Mouse (Mus musculus): Measurements from ENCODE around the gene Flt3. TPM values are rescaled to one million over a fixed set of nuclear protein-coding genes. Genes with fewer than 3 reads are reported as not detected.

Gene Flt3
- polyA plus RNA-seq, 2 experiments: 0.21 to 0.28 TPM

DNA sequence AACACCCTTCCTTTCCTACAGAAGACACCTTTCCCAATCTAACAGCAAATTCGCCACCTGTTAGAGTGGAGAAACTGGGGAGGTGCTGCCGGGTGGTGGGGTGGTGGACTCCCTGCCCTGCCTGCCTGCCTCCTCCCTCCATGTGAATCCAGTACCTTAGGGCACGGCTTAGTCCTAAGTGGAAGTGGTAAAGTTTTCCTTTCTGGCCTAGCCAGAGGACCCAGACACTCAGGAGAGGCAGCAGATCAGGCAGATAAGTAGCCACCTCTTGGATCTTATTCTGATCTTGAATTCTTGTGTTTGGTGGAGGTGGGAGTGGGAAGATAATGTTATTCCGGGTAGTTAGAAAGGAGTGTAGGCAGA, 100.3 kb downstream of the Flt3 start:
- no peak overlapping the region for H3K9ac ChIP-seq (ENCODE audit: low read depth, low read length, severe bottlenecking)
- TF ChIP-seq POLR2A (IDR thresholded peaks at IDR 0.05; ENCODE audit: borderline replicate concordance, extremely low read depth, insufficient read depth, insufficient read length): no peak
- ATAC-seq (ENCODE audit: low FRiP score, low read depth): no peak
- no peak overlapping the region for H3K4me2 ChIP-seq (replicated peaks; ENCODE audit: low read depth, low read length, severe bottlenecking)
- H3K27ac ChIP-seq (replicated peaks; ENCODE audit: low read depth, low read length): no peak overlapping the region
- WGBS: 4% methylated on average over 4 of the region's 4 CpGs
- no peaks in the 10 kb centered on the region for H3K36me3 ChIP-seq (ENCODE audit: control insufficient read depth, insufficient read depth, low read length)
- no peaks in the 10 kb centered on the region for H3K9me3 ChIP-seq (ENCODE audit: control insufficient read depth, low read length)
- H3K4me1 ChIP-seq (ENCODE audit: control insufficient read depth, insufficient read depth, low read length): 0 out of 2 replicates have a peak, but pooled peaks cover 8% of the 10 kb centered on the region
- H3K27me3 ChIP-seq (ENCODE audit: control insufficient read depth, insufficient read depth, low read length): peaks cover 90% of the 10 kb centered on the region
- no peak for DNase-seq (ENCODE audit: low spot score)
- H3K4me3 ChIP-seq (replicated peaks; ENCODE audit: low read length): peak overlapping the region; percentile 24

DNA sequence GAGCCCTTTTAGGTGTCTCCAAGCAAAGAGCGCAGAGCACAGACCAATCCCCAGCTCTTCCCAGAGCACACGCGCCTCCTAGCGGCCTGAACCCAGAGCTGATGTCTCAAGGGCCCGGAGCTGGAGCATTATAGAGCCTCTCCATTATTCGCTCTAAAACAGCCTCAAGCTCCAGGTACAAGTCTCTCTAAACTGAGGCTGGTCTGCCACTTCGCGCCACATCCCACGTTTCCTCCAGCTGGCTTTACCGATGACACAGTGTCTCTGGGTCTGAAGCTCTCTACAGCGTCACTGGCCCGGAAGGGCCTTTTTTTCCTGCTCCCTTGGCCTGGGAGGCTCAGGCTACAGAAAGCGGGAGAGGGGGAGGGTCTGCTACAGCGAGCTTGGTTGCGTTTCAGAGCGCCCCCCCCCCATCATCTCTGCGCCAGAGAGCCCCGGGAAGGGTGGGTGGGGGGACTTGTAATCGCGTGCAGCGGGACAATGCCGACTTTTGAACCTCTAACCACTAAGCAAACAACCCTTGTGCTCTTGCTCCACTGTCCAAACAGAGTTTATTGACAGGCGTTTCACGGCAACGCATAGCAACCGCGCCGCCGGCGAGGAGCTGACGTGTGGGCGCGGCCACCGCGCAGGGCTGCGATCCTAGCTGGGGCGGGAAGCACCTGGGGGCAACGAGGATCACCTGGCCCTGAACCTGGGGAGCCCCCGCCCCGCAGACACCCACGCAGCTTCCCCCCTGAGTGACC, 100.9 kb downstream of the Flt3 start:
- Histone ChIP-seq H3K4me3 (replicated peaks; ENCODE audit: low read length) (peak overlapping the region; percentile 24), H3K36me3 (ENCODE audit: control insufficient read depth, insufficient read depth, low read length) (no peaks in the 10 kb centered on the region), H3K9ac (ENCODE audit: low read depth, low read length, severe bottlenecking) (no peak overlapping the region), H3K9me3 (ENCODE audit: control insufficient read depth, low read length) (no peaks in the 10 kb centered on the region), H3K4me1 (ENCODE audit: control insufficient read depth, insufficient read depth, low read length) (0 out of 2 replicates have a peak, but pooled peaks cover 8% of the 10 kb centered on the region), H3K4me2 (replicated peaks; ENCODE audit: low read depth, low read length, severe bottlenecking) (peak overlapping the region; percentile 34), H3K27me3 (ENCODE audit: control insufficient read depth, insufficient read depth, low read length) (peaks cover 90% of the 10 kb centered on the region), H3K27ac (replicated peaks; ENCODE audit: low read depth, low read length) (no peak overlapping the region)
- TF ChIP-seq POLR2A (IDR thresholded peaks at IDR 0.05; ENCODE audit: borderline replicate concordance, extremely low read depth, insufficient read depth, insufficient read length): no peak
- 1% methylated on average over 39 of the region's 41 CpGs for WGBS
- DNase-seq (ENCODE audit: low spot score) (peak; percentile 66), ATAC-seq (ENCODE audit: low FRiP score, low read depth) (peak; percentile 54; the same call in 1 of the 2 replicates)

GRCm38 (mm10) chr5:147297249-147297648, 103.0 kb downstream of the Flt3 start:
- Histone ChIP-seq H3K4me3 (replicated peaks; ENCODE audit: low read length) (no peak overlapping the region), H3K4me2 (replicated peaks; ENCODE audit: low read depth, low read length, severe bottlenecking) (no peak overlapping the region), H3K36me3 (ENCODE audit: control insufficient read depth, insufficient read depth, low read length) (no peaks in the 10 kb centered on the region), H3K9ac (ENCODE audit: low read depth, low read length, severe bottlenecking) (no peak overlapping the region), H3K27ac (replicated peaks; ENCODE audit: low read depth, low read length) (no peak overlapping the region), H3K9me3 (ENCODE audit: control insufficient read depth, low read length) (no peaks in the 10 kb centered on the region), H3K27me3 (ENCODE audit: control insufficient read depth, insufficient read depth, low read length) (peaks cover 81% of the 10 kb centered on the region), H3K4me1 (ENCODE audit: control insufficient read depth, insufficient read depth, low read length) (0 out of 2 replicates have a peak, but pooled peaks cover 8% of the 10 kb centered on the region)
- DNase-seq (ENCODE audit: low spot score) (no peak), ATAC-seq (ENCODE audit: low FRiP score, low read depth) (no peak)
- no peak for TF ChIP-seq POLR2A (IDR thresholded peaks at IDR 0.05; ENCODE audit: borderline replicate concordance, extremely low read depth, insufficient read depth, insufficient read length)
- WGBS: 58% methylated on average over 5 of the region's 5 CpGs

DNA sequence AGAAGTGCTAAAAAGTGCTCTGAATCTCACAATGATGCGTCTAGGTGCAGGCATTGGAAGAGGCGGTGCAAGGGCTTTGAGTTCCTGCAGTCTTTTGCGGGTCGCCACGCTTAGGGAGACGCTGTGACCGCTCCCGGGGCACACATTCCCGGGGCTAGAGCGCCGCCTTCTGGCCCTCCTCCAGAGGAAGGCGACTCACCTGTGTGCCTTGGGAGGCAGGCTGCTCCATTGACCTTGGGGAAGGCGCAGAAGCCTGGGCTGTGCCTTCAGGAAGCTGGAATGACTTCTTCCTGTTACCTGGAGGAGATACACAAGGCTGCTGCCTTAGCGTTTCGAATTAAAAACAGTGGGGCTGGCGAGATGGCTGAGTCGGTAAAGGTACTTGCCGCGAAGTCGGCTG, 106.2 kb downstream of the Flt3 start:
- Histone ChIP-seq H3K27ac (replicated peaks; ENCODE audit: low read depth, low read length) (no peak overlapping the region), H3K4me1 (ENCODE audit: control insufficient read depth, insufficient read depth, low read length) (no peaks in the 10 kb centered on the region), H3K9ac (ENCODE audit: low read depth, low read length, severe bottlenecking) (no peak overlapping the region), H3K27me3 (ENCODE audit: control insufficient read depth, insufficient read depth, low read length) (peaks cover 50% of the 10 kb centered on the region), H3K9me3 (ENCODE audit: control insufficient read depth, low read length) (no peaks in the 10 kb centered on the region), H3K4me3 (replicated peaks; ENCODE audit: low read length) (no peak overlapping the region), H3K36me3 (ENCODE audit: control insufficient read depth, insufficient read depth, low read length) (no peaks in the 10 kb centered on the region), H3K4me2 (replicated peaks; ENCODE audit: low read depth, low read length, severe bottlenecking) (no peak overlapping the region)
- DNase-seq (ENCODE audit: low spot score): no peak
- no peak for ATAC-seq (ENCODE audit: low FRiP score, low read depth)
- WGBS: 21% methylated on average over 20 of the region's 20 CpGs
- no peak for TF ChIP-seq POLR2A (IDR thresholded peaks at IDR 0.05; ENCODE audit: borderline replicate concordance, extremely low read depth, insufficient read depth, insufficient read length)

GRCm38 (mm10) chr5:147293127-147293910, 107.0 kb downstream of the Flt3 start:
- Histone ChIP-seq H3K4me1 (ENCODE audit: control insufficient read depth, insufficient read depth, low read length) (no peaks in the 10 kb centered on the region), H3K4me2 (replicated peaks; ENCODE audit: low read depth, low read length, severe bottlenecking) (no peak overlapping the region), H3K9ac (ENCODE audit: low read depth, low read length, severe bottlenecking) (no peak overlapping the region), H3K4me3 (replicated peaks; ENCODE audit: low read length) (no peak overlapping the region), H3K36me3 (ENCODE audit: control insufficient read depth, insufficient read depth, low read length) (no peaks in the 10 kb centered on the region), H3K27me3 (ENCODE audit: control insufficient read depth, insufficient read depth, low read length) (peaks cover 42% of the 10 kb centered on the region), H3K9me3 (ENCODE audit: control insufficient read depth, low read length) (no peaks in the 10 kb centered on the region), H3K27ac (replicated peaks; ENCODE audit: low read depth, low read length) (no peak overlapping the region)
- peak; percentile 84 for ATAC-seq (ENCODE audit: low FRiP score, low read depth)
- 18% methylated on average over 16 of the region's 18 CpGs for WGBS
- TF ChIP-seq POLR2A (IDR thresholded peaks at IDR 0.05; ENCODE audit: borderline replicate concordance, extremely low read depth, insufficient read depth, insufficient read length): no peak
- peak; percentile 78 for DNase-seq (ENCODE audit: low spot score)

Measured in limb, embryonic 14.5 days (tissue).